Mouse (Mus musculus) lung, postnatal 10 days (tissue): ENCODE measurements around the gene Cilp2.
A peak's percentile ranks its signal among the peaks of the same experiment; 100 is the strongest.

Experiments used
- DNase-seq: peaks from one replicate; pipeline ENCODE4 v3.0.0; 2021

Cilp2 gene

DNA sequence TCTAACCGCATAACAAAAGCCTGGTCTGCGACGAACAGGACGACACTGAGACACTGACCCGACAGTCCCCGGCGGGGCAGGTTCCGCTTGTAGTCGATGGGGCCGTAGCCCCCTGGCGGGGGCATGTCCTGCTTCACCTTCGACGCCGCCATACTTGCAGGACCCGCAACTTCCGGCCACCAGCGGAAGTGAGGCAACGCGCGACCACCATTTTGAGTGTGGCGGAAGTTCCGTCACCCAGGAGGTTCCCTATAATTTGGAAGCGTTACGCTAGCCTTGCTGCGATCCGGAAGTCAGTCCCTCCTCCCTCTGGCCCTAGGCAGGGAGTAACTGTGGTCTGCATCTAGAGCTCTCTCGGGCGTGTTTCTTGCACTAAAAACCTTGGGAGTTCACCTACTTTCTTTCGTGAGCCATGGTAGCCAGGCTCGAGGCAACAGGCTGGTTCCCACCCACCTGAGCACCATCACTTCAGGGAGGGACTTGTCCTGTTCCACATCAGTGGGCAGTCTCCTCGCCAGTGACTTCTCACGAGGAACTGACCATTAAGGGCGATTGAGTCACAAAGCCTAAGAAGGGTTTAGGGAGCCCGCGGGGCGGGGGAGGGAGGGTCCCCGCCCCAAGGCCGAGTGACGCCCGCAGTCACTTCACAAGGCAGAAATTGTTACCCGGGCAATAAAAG, 14.1 kb upstream of the Cilp2 start:
- peak; percentile 98 for DNase-seq

DNA sequence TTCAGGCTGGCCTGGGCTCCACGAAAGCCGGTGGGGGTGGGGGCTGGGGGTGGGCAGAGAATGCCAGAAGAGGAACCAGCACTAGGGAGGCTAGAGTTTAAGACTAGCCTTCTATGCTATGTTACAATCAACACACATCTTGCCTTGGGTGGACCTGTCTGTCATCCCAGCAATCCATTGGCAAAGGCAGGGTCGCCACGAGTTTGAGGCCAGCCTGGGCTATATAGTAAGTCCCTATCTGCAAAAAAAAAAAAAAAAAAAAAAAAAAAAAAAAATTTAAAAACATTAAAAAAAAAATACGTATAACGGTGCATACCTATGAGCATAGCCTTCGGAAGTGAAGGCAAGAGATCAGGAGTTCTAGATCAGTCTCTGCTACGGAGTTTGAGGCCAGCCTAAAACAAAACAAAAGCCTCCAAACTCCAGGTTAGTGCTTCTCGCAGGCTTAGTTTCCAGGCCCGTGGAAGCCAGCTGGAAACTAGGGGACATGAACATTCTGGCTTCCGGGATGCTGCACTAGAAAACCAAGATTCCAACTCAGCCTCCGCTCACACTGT, 13.5 kb upstream of the Cilp2 start:
- DNase-seq = no peak

DNA sequence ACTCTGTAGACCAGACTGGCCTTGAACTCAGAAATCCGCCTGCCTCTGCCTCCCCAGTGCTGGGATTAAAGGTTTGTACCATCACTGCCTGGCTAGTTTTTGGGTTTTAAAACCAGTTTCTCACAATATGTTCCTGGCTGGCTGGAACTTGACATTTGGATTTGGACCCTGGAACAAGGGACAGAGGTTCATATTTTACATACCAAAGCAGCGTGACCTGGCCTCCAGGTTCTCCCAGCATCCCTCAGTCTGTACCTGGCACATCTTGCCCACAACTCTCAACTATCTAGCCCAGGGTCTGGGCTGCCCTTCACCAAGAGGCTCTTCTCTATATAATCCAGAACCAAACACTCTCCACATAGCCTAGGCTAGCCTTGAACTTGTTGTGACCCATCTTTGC, 12.4 kb upstream of the Cilp2 start:
- DNase-seq = no peak

- DNase-seq = no peak
These were observed 10.4 kb upstream of the Cilp2 start for GRCm38 (mm10) chr8:69897857-69898256.

- DNase-seq = no peak
These were observed 8.4 kb upstream of the Cilp2 start for GRCm38 (mm10) chr8:69895772-69896451.

DNA sequence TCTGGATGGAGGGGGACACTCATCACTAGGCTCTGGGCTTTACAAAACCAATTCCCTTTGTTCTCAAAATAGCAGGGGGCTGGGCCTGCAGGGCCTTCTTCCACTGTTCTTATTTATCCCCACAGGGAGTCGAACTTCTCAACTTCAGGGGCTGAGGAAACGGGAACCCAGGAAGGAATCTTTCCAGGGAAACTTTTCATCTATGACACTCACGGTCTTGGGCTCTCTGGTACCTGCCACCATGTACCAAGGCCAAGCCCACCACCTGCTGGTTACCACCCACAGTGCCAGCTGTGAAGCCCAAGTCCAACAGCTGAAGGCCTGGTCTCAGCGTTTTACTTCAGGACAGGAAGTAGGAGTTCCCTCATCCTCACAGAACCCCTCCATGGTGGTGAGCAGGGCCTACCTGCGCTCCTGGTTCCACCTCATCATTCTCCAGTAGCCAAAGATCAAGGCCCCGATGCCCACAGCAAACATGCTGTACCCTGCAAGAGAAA, 7.4 kb upstream of the Cilp2 start:
- no peak for DNase-seq

DNA sequence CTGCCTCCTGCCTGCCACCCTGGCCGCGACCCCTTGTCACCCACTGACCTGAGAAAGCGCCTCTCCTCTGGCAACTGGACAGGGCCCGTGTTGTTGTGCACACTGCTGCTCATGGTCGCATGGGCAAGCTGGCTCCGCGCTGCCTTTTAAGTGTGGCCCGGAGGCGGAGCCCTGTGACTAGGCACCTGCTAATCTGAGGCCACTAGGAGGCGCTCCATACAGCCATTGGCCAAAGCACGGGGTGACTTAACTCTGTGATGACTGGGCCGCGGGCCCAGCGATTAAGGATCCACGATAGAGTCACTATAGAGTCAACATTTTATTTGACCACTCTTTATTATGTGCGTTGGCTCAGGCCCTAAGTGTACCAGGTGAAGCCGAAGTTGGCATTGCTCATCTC, 6.4 kb upstream of the Cilp2 start:
- DNase-seq = peak; percentile 82

DNA sequence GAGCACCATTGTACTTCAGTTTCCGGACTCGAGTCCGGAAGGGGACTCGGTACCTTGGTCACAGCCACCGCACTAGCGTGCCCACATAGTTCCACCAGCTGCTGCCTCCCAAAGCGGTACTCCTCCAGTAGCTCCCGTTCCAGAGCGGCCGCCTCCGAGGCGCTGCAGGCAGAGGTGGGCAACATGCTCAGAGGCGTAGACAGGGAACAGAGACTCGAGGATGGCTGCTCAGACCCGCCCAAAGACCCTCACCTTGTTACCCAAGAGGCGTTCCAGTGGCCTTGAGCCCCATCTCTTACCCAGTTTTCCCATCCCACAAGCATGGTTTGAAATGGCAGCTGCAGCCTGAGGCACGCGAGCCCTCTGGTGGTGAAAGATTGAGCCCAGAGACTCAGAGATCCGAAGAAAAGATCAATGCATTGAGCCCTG, 3.3 kb upstream of the Cilp2 start:
- DNase-seq = peak; percentile 65

GRCm38 (mm10) chr8:69888902-69889301, 1.4 kb upstream of the Cilp2 start:
- DNase-seq = no peak

GRCm38 (mm10) chr8:69888244-69888866, 868 bp upstream of the Cilp2 start:
- peak; percentile 42 for DNase-seq

DNA sequence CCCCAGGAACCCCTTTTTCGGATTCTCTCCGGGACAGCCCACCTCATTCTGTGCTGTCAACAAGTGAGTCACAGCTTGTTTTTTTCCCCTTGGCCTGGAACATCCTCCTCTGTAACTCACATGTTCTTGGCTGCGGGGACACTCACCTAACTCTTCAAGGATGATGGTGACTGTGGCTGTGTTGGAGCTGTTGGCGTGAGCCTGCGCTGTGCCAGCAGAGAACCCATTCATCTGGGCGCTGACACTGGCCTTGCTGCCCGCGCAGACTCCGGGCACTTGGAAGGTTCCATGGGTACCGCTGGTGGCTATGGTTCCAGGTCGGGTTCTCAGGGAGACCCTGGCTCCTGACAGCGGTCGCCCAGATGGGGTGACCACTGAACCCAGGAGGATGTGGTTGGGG, 3.3 kb downstream of the Cilp2 start:
- DNase-seq = no peak

DNA sequence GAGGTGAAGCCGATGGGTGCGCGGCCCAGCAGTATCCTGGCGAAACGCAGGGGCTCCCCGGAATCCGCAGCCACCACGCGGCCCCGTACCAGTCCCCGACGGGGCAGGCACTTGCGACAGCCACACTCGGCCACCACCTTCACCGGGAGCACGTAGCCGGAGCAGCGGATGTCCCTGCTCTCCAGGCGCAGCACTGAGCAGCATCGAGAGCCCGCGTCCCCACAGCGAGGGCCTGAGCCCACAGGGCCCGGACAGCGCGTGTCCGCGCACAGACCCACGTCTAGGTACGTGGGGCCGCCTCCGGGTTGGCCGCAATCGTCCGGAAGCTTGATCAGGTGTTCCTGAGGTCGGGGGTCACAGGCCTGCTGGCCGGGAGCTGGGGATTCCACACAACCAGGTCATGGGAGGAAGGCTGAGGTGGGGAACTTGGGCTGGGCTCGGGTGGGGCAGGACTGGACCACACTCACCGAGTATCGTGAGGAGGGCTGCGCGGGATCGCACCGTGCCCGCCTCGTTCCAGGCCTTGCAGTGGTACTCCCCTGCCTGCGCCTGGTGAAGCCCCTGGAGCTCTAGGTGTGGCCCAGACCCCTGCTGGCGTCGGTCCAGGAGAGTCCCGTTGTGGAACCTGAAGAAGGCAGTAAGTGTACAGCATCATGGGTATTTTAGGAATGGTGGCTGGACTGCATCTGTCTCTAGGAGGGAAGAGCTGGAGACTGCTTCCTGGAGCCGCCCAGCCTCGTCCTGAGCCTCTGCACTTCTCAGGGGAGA, 4.5 kb downstream of the Cilp2 start:
- DNase-seq = no peak

DNA sequence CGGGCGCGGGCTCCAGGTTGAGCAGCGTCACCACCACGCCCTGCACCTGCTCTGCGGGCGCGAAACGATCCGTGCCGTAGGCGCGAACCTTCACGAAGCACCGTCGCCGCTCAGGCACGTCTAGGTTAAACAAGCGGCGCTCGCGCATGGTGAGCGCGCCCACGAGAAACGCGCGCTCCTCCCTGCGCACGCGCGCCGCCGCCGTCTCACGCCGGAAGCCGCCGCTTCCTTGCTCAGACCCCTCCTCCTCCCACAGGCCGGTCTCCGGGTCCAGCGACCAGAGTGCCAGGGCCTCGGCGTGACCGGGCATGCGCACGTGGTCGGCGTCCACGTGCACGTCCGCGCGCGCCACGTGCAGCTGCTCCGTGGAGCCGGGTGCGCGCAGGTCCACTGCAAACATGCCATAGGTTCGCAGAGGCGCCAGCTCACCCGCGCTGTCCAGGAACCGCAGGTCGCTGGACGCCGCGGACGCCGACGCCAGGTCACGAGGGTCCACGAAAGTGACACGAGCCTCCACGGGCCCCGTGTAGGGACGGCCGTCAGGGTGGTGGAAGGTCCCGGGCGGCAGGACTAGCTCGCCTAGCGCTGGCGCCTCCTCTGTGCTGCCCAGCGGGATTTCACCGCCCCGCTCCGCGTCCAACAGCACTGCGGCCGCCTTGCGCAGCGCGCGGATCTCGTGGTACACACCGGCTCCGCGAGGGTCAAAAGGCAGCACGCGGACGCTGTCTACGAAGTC, 5.3 kb downstream of the Cilp2 start:
- peak; percentile 83 for DNase-seq

- DNase-seq = no peak
These were observed 6.1 kb downstream of the Cilp2 start for GRCm38 (mm10) chr8:69881261-69881865.

DNA sequence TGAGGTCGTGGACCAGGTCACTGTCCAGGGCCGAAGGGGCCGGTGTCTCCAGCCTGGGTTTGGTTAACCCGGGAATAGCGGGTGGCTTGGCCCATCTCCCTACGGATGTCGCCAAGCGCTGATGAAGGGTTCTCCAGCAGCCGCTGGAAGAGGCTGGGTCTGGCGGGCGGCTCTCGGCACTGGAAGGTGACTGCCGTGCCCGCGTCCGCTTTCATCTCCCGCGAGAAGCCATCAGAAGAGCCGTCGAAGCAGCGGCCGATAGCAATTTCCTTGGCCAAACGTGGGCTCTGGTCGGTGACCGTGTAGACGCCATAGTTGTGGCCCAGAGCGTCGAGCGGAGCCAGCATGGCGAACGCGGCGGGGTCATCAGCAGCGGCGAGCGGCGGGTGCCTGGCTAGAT, 6.6 kb downstream of the Cilp2 start:
- no peak for DNase-seq

DNA sequence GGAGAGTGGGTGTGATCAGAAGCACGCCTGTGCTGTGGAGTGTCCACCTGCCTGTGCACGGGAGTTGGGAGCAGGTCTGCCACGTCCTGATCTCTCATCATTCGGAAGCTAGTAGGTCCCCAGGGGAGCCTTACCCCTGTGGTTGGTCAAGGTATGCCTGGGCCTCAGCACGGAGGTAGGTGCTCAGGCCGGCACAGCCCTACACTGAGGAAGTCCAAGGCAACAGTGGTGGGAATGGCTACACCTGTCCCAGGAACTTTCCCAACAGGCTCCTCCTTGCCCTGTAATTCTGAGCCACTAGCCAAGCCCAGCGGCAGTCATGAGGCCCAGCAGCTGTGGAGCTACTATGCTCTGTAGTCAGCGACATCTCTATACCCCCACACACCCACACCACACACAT, 7.8 kb downstream of the Cilp2 start:
- no peak for DNase-seq

GRCm38 (mm10) chr8:69877992-69878391, 9.5 kb downstream of the Cilp2 start:
- DNase-seq = no peak

- no peak for DNase-seq
These were observed 10.1 kb downstream of the Cilp2 start for GRCm38 (mm10) chr8:69877396-69877795.

DNA sequence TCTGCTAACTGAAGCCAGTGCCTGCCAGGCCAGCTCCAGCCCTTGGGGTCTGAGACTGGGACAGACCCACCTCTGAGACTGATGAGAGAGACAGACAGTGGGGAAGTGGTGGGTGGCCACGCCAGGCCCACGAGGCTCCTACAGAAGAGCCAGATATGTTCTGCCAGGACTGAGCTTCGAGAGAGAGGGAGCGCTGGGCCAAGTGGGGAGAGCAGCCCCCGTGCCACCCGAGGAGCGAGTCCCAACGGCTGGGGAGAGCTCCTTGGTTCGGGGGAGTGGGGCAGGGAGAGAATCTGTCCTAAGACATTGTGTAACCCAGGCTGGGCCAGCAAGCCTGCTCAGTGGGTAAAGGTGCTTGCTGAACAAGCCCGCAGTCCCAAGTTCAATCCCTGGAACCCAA, 10.5 kb downstream of the Cilp2 start:
- DNase-seq = no peak

GRCm38 (mm10) chr8:69876097-69876496, 11.4 kb downstream of the Cilp2 start:
- DNase-seq = no peak

- no peak for DNase-seq
These were observed 12.8 kb downstream of the Cilp2 start for GRCm38 (mm10) chr8:69874654-69875053.

GRCm38 (mm10) chr8:69874155-69874554, 13.3 kb downstream of the Cilp2 start:
- peak; percentile 80 for DNase-seq
